Mouse (Mus musculus): ENCODE results near the gene Gm20547. TPM values are rescaled to one million over a fixed set of nuclear protein-coding genes. Genes with fewer than 3 reads are reported as not detected.

Gm20547 gene
- polyA plus RNA-seq, 1 experiment from 2014 or later: 0.07 TPM

Small RNAs within 50 kb of the gene (microRNA-seq; reads per million reads assigned to microRNA genes)
- gene Mir6970 (not detected), gene Mir6971 (2.1 reads per million), gene Mir6972 (not detected)

Other genes with a start within 250 kb of the Gm20547 start
- gene Fkbpl, start 237.3 kb downstream of the Gm20547 start, polyA plus RNA-seq (2016; fragmentation: Nextera tagmentation; extraction: Ambion mirVana): 16.8 and 18.9 TPM in 2 replicates
- 111 and 123 TPM in 2 replicates for gene Atf6b, start 234.9 kb downstream of the Gm20547 start, polyA plus RNA-seq (2016; fragmentation: Nextera tagmentation; extraction: Ambion mirVana)
- not detected in 2 replicates for gene Tnxb, start 211.5 kb downstream of the Gm20547 start, polyA plus RNA-seq (2016; fragmentation: Nextera tagmentation; extraction: Ambion mirVana)
- gene C4b, start 138.2 kb downstream of the Gm20547 start, polyA plus RNA-seq (2016; fragmentation: Nextera tagmentation; extraction: Ambion mirVana): not detected in 2 replicates
- gene Cyp21a1, start 77.5 kb downstream of the Gm20547 start, polyA plus RNA-seq (2016; fragmentation: Nextera tagmentation; extraction: Ambion mirVana): not detected in 2 replicates
- gene Stk19, start 45.1 kb downstream of the Gm20547 start, polyA plus RNA-seq (2016; fragmentation: Nextera tagmentation; extraction: Ambion mirVana): 30.2 and 30.6 TPM in 2 replicates
- 81.2 and 88.1 TPM in 2 replicates for gene Dxo, start 45.0 kb downstream of the Gm20547 start, polyA plus RNA-seq (2016; fragmentation: Nextera tagmentation; extraction: Ambion mirVana)
- gene Skiv2l, start 31.8 kb downstream of the Gm20547 start, polyA plus RNA-seq (2016; fragmentation: Nextera tagmentation; extraction: Ambion mirVana): 57.8 and 62.4 TPM in 2 replicates
- gene Nelfe, start 31.7 kb downstream of the Gm20547 start, polyA plus RNA-seq (2016; fragmentation: Nextera tagmentation; extraction: Ambion mirVana): 137 and 139 TPM in 2 replicates
- gene Cfb, start 19.5 kb downstream of the Gm20547 start, polyA plus RNA-seq (2016; fragmentation: Nextera tagmentation; extraction: Ambion mirVana): 1.8 and 2.8 TPM in 2 replicates
- gene Zbtb12, start 2.6 kb downstream of the Gm20547 start, polyA plus RNA-seq (2016; fragmentation: Nextera tagmentation; extraction: Ambion mirVana): 5.8 and 6.1 TPM in 2 replicates
- gene C2, start 16.2 kb upstream of the Gm20547 start, polyA plus RNA-seq (2016; fragmentation: Nextera tagmentation; extraction: Ambion mirVana): 1.3 TPM in 2 replicates
- 88.0 and 91.9 TPM in 2 replicates for gene Ehmt2, start 16.4 kb upstream of the Gm20547 start, polyA plus RNA-seq (2016; fragmentation: Nextera tagmentation; extraction: Ambion mirVana)
- not detected in 2 replicates for gene Slc44a4, start 32.4 kb upstream of the Gm20547 start, polyA plus RNA-seq (2016; fragmentation: Nextera tagmentation; extraction: Ambion mirVana)
- 16.1 and 19.2 TPM in 2 replicates for gene Neu1, start 49.2 kb upstream of the Gm20547 start, polyA plus RNA-seq (2016; fragmentation: Nextera tagmentation; extraction: Ambion mirVana)
- 0.19 TPM in 1 of 2 replicates, not detected in the other for gene Hspa1b, start 77.2 kb upstream of the Gm20547 start, polyA plus RNA-seq (2016; fragmentation: Nextera tagmentation; extraction: Ambion mirVana)
- 0.27 TPM in 1 of 2 replicates, not detected in the other for gene Gm20481, start 87.9 kb upstream of the Gm20547 start, polyA plus RNA-seq (2016; fragmentation: Nextera tagmentation; extraction: Ambion mirVana)
- 1.3 and 1.6 TPM in 2 replicates for gene Hspa1a, start 90.1 kb upstream of the Gm20547 start, polyA plus RNA-seq (2016; fragmentation: Nextera tagmentation; extraction: Ambion mirVana)
- gene Hspa1l, start 90.7 kb upstream of the Gm20547 start, polyA plus RNA-seq (2016; fragmentation: Nextera tagmentation; extraction: Ambion mirVana): 0.71 and 0.81 TPM in 2 replicates
- gene Lsm2, start 99.8 kb upstream of the Gm20547 start, polyA plus RNA-seq (2016; fragmentation: Nextera tagmentation; extraction: Ambion mirVana): 307 and 337 TPM in 2 replicates
- gene Vars, start 118.9 kb upstream of the Gm20547 start, polyA plus RNA-seq (2016; fragmentation: Nextera tagmentation; extraction: Ambion mirVana): 177 and 210 TPM in 2 replicates
- gene Vwa7, start 134.5 kb upstream of the Gm20547 start, polyA plus RNA-seq (2016; fragmentation: Nextera tagmentation; extraction: Ambion mirVana): 0.19 and 0.28 TPM in 2 replicates
- gene Sapcd1, start 146.0 kb upstream of the Gm20547 start, polyA plus RNA-seq (2016; fragmentation: Nextera tagmentation; extraction: Ambion mirVana): 7.1 and 7.7 TPM in 2 replicates
- 5.4 and 6.3 TPM in 2 replicates for gene Msh5, start 164.7 kb upstream of the Gm20547 start, polyA plus RNA-seq (2016; fragmentation: Nextera tagmentation; extraction: Ambion mirVana)
- 216 and 217 TPM in 2 replicates for gene Clic1, start 167.9 kb upstream of the Gm20547 start, polyA plus RNA-seq (2016; fragmentation: Nextera tagmentation; extraction: Ambion mirVana)
- gene Ddah2, start 177.0 kb upstream of the Gm20547 start, polyA plus RNA-seq (2016; fragmentation: Nextera tagmentation; extraction: Ambion mirVana): 527 and 597 TPM in 2 replicates
- gene Ly6g6c, start 183.3 kb upstream of the Gm20547 start, polyA plus RNA-seq (2016; fragmentation: Nextera tagmentation; extraction: Ambion mirVana): 0.17 TPM in 2 replicates
- gene Mpig6b, start 184.1 kb upstream of the Gm20547 start, polyA plus RNA-seq (2016; fragmentation: Nextera tagmentation; extraction: Ambion mirVana): 1.3 TPM in 2 replicates
- gene Ly6g6e, start 194.9 kb upstream of the Gm20547 start, polyA plus RNA-seq (2016; fragmentation: Nextera tagmentation; extraction: Ambion mirVana): 0.32 and 0.59 TPM in 2 replicates
- 2.0 and 3.5 TPM in 2 replicates for gene Ly6g6d, start 196.0 kb upstream of the Gm20547 start, polyA plus RNA-seq (2016; fragmentation: Nextera tagmentation; extraction: Ambion mirVana)
- 0.70 and 0.86 TPM in 2 replicates for gene Ly6g6f, start 203.6 kb upstream of the Gm20547 start, polyA plus RNA-seq (2016; fragmentation: Nextera tagmentation; extraction: Ambion mirVana)
- 56.7 and 68.5 TPM in 2 replicates for gene Abhd16a, start 207.2 kb upstream of the Gm20547 start, polyA plus RNA-seq (2016; fragmentation: Nextera tagmentation; extraction: Ambion mirVana)
- gene Ly6g5c, start 226.2 kb upstream of the Gm20547 start, polyA plus RNA-seq (2016; fragmentation: Nextera tagmentation; extraction: Ambion mirVana): not detected in 2 replicates
- 0.99 and 1.1 TPM in 2 replicates for gene Ly6g5b, start 233.4 kb upstream of the Gm20547 start, polyA plus RNA-seq (2016; fragmentation: Nextera tagmentation; extraction: Ambion mirVana)
- gene Gpank1, start 239.4 kb upstream of the Gm20547 start, polyA plus RNA-seq (2016; fragmentation: Nextera tagmentation; extraction: Ambion mirVana): 33.4 and 34.5 TPM in 2 replicates
- gene Csnk2b, start 240.0 kb upstream of the Gm20547 start, polyA plus RNA-seq (2016; fragmentation: Nextera tagmentation; extraction: Ambion mirVana): 299 and 306 TPM in 2 replicates
- gene D17H6S53E, start 244.3 kb upstream of the Gm20547 start, polyA plus RNA-seq (2016; fragmentation: Nextera tagmentation; extraction: Ambion mirVana): 9.5 and 9.6 TPM in 2 replicates